Mouse (Mus musculus) layer of hippocampus, adult 2 months (tissue): Measurements from ENCODE around the gene Ptpn11. TPM values are rescaled to one million over a fixed set of nuclear protein-coding genes. Genes with fewer than 3 reads are reported as not detected.

Experiments used
- DNase-seq, 2 experiments: peaks; one replicate each; pipeline ENCODE4 v3.0.0; 2022; ENCODE audit warnings: low spot score in 2 of 2
- H3K27ac ChIP-seq: fragments of 200-600 bp; 2 replicates; pipeline ENCODE4 v1.8.1; 2022
- H3K4me3 ChIP-seq: fragments of 200-600 bp; 2 replicates; pipeline ENCODE4 v1.8.1; 2022; ENCODE audit warnings: mild to moderate bottlenecking
- CTCF ChIP-seq: fragments of 200-600 bp; conservative IDR thresholded peaks from 2 replicates; pipeline ENCODE4 v1.8.1; 2022; ENCODE audit warnings: antibody characterized with exemption, mild to moderate bottlenecking, moderate library complexity
- total RNA-seq, 2 experiments: library from RNA; stranded (reverse); gene quantifications; 2 replicates each; pipeline ENCODE4 v1.2.3; 2021

Ptpn11 gene
- total RNA-seq, 2 experiments from 2014 or later = 94.9 to 97.9 TPM

DNA sequence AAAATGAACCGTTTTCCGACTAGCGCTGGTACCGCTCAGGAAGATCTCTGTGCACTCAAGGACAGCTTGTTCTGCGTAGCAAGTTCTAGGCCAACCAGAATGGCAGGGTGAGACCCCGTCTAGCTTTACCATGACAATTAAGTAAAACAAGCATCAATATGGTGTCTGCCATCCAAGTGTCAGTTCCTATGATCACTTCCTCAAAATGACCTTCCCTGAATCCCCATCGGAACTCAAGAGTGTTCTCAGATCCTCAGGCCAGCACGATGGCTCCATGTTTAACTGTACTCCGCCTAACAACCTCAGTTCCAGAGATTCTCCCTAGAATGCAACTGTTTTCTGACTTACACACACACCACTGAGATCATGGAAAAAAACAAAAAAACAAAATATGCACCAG lies 2.9 kb downstream of the Ptpn11 start:
- TF ChIP-seq CTCF = no peak
- Histone ChIP-seq H3K27ac (peak overlapping the region; percentile 85), H3K4me3 (peak overlapping the region; percentile 27; the same call in 1 of the 2 replicates)
- DNase-seq = no peak

DNA sequence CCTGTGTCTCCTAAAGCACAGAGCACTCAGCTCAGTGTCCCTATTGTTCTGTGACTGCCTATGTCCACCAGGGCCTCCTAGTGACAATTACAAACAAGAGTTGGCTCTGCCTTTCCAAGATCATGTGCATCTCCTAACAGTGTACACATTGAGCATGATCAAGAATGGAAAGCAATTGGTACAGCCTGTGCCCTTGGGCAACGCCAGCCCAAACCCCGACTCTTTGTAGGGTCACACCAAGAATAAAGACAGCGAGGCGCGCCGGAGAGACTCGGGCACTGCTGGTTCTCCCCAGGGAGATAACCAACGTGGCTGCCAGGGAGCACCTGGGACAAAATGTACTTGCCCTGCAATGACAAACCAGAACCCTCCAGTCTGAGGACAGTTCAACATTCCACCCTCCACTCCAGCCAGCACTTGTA lies 3.6 kb downstream of the Ptpn11 start:
- Histone ChIP-seq H3K27ac (peak overlapping the region; percentile 85), H3K4me3 (peak overlapping the region; percentile 27)
- peak in 1 of 2 experiments; percentile 26 for DNase-seq
- TF ChIP-seq CTCF = peak; percentile 41

DNA sequence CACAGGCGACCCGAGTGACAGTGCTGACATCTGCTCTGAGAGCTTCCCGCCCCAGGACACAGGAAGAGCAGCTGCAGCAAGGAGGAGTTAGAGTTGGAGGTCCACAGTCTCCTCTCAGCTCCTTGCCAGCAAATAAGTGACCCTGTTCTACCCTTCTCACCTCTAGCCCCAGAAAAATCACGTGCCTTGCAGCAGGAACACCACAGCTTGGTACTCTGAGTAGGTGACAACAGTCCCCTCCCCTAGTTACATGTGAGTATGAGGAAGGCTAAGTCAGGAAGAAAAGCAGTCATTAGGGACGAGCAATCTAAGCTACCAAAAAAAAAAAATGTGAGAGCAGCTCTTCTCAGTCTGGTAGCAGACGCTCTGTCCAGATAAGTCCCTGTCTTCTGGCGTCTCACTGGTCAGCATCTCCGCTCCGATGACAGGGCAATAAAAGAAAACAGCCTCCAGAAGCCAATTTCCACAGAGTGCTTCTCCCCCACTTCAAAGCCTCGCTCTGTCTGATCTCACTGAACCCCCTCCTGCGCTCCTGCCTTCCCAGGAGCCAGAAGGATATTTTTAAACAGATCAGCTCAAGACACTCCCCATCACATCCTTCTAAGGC lies 6.1 kb downstream of the Ptpn11 start:
- DNase-seq = no peak
- peak overlapping the region; percentile 8; the same call in 1 of the 2 replicates for H3K4me3 ChIP-seq
- TF ChIP-seq CTCF = no peak
- H3K27ac ChIP-seq = peak overlapping the region; percentile 85

DNA sequence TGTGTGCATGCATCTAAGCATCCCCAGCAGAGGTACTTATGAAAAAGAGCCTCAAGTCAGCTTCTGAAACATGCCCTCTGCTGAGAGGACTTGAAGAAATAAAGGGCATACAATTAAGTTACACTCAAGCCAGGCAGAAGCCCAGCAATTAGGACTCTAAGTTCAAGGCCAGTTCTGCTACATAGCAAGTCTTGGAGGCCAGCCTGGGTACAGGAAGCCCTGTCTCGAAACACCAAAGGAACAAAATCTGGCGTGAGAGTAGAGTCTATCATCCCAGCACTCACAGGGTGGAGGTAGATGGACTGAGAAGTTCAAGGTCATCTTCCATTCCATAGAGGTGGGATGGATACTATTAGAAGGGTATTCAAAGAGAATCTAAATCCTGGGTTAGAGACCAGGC lies 6.8 kb downstream of the Ptpn11 start:
- no peak for DNase-seq
- TF ChIP-seq CTCF = no peak
- Histone ChIP-seq H3K4me3 (no peak overlapping the region; the same call in 1 of the 2 replicates), H3K27ac (peak overlapping the region; percentile 85)

DNA sequence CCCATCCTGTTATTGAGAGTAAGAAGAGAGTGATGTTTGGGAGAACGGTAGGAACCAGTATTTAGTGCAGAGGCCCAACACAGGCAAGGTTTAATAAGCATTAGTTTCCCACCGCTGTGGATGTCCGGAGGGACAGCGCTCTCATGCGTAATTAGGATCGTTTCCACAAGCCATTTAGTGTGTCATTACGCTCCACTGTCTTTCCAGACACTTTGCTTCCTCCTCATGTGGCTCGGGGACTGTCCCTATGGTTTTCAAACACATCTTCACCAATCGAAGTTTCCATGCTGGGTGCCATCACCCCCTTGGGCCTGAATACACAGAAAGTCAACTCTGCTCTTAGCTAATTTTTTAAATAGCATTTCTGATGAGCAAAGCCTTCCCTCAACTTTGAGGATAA lies 7.9 kb downstream of the Ptpn11 start:
- no peak for DNase-seq
- H3K27ac ChIP-seq = peak overlapping the region; percentile 85
- no peak for TF ChIP-seq CTCF
- no peak overlapping the region for H3K4me3 ChIP-seq

DNA sequence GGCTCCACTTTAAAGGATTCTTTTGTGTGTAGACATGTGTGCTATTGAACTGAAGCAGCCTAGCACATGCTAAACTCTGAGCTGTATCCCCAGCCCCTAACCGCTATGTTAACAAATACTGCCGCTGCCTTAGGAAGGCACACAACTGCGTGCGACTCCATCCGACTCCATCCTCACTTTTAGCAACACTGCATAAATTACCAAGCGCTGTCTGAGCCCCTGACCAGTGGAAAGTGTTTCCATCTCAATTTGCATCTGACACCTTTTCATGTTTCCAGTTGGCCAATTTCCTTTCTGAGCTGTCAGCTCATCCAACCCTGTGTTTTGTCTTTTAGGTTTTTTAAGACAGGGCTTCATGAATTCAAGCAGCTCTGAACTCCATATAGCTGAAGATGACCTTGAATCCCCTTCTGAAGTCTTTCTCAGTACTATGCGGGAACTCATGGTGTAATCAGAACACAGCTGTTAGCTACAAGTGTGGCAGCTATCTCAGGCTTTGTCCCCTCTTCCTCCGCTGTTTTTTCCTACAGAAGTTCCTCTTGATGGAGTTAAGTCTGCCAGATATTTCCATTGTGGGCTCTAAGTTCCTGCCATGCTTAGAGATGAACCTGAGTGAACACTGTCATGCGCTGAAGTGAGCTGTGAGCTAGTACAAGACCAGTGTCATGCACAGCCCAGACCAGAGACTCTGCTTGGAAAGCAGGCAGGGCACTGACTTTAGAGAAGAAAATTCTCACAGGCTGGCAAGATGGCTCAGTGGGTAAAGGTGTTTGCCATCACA lies 11.9 kb downstream of the Ptpn11 start:
- Histone ChIP-seq H3K27ac (peak overlapping the region; percentile 53; the same call in 1 of the 2 replicates), H3K4me3 (no peak overlapping the region)
- no peak for TF ChIP-seq CTCF
- DNase-seq = no peak

DNA sequence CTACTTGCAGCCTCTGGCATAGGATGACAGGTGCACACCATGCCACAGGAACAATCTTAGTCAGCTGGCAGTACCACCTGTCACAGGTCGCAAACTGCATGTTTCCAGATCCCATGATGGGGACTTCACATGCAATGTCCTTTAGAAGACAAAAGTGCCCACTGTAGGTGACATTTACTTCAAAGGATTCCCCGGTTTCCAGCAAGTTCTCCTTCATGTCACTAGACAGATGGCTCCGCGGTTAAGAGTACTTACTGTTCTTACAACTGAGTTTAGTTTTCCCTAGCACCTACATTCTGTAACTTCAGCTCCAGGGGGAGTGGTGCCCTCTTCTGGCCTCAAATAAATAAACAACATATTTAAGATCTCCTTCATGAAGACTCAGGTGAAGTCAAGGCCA lies 18.4 kb downstream of the Ptpn11 start:
- TF ChIP-seq CTCF = peak; percentile 77
- H3K4me3 ChIP-seq = no peak overlapping the region
- no peak for DNase-seq
- H3K27ac ChIP-seq = peak overlapping the region; percentile 75

DNA sequence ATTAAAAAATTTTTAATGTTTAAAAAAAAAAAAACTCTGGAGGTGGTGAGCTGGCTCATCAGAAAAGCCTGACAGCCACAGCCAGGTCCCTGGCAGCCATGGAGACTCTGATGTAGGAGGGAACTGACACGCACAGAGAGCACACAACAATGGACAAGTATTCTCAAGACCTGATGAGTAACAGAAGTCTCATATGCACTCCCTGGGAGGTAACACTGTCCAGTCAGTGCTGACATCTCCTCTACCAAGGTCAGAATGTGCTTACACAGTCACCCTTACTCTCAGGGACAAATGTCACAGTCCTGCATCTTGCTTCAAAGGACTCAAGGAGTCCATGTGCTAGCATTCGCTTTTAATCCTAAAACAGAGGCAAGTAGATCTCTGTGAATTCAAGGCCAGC lies 21.6 kb downstream of the Ptpn11 start:
- Histone ChIP-seq H3K4me3 (no peak overlapping the region), H3K27ac (0 out of 2 replicates have a peak overlapping the region, but pooled peaks have one; percentile 19)
- DNase-seq = no peak
- TF ChIP-seq CTCF = no peak

DNA sequence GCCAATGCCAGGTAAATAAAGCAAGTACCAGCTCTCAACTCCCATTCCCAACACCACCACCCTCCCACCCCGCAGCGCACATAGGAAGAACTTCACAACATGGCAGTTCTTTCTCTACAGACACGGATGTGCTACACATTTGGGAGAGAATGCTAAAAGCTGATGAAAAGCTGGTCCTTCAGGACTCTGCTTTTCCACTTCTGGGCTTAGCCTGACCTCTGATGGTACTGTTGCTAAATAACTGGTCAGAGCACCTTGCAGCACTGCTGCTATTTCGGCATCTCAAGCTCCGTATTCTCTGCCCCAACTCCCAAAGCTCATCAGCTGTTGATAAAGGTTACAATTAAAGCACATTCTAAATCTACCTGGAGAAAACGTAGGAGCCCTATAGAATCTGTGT lies 24.3 kb downstream of the Ptpn11 start:
- Histone ChIP-seq H3K4me3 (no peak overlapping the region), H3K27ac (no peak overlapping the region)
- DNase-seq = no peak
- TF ChIP-seq CTCF = peak; percentile 46

DNA sequence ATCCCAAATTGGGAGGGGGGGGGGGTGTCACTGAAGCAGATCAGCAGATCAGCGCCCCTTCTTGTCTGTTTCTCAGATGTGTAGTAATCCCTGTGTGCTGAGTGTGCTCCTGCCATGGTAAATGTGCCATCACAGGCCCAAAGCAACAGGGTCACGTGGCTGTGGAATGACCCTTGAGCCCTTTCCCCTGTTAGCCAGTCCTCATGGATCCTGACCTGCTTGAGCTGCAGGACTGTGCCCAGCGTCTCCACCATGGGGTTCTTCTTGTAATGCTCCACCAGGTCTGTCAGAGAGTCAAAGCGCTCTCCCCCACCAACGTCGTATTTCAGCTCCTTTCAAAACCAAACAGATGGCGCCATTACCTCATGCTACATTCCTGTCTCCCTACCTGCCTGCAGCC lies 28.3 kb downstream of the Ptpn11 start:
- no peak overlapping the region for H3K4me3 ChIP-seq
- no peak for TF ChIP-seq CTCF
- DNase-seq = no peak
- H3K27ac ChIP-seq = no peak overlapping the region; the same call in 1 of the 2 replicates

DNA sequence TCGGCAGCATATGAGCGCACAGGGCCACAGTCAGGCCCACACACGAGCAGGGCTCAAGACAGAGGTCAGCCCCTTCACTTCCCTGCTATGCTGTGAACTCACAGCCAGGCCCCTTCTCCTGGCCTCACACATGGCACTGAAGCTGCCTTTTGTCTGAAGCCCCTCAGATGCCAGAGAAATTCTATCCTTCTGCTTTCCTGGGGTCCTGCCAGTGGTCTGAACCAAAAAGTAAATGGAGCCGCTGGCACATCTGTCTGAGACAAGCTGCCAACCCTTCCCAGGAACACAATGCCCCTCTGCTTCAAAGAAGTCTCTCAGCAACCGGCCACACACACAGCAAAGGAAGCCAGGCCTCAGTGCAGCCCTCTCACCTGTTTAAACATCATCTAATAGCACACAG lies 28.9 kb downstream of the Ptpn11 start:
- no peak for DNase-seq

DNA sequence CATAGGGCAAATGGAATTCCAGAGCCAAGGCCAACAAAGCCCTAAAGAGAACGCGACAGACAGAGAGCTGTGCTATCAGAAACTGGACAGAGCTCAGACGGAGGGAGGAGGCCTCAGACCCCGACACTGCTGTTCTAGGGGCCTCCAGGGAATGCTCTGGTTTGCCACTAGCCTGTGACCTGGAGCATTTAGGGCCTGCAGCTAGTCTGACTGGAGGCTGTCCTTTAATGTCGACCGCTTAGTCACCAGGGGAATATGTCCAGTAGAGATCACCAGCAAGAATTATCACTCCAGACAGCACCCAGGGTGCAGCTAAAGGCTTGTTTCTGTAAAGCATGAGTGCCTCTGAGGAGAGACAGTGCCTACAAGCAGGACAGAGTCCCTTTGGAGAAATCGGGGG lies 32.2 kb downstream of the Ptpn11 start:
- H3K4me3 ChIP-seq = no peak overlapping the region
- TF ChIP-seq CTCF = no peak
- no peak overlapping the region for H3K27ac ChIP-seq
- no peak for DNase-seq

More for the DNA sequence above, 28.9 kb downstream of the Ptpn11 start:
- TF ChIP-seq CTCF = no peak
- Histone ChIP-seq H3K4me3 (no peak overlapping the region), H3K27ac (0 out of 2 replicates have a peak overlapping the region, but pooled peaks have one; percentile 8)

DNA sequence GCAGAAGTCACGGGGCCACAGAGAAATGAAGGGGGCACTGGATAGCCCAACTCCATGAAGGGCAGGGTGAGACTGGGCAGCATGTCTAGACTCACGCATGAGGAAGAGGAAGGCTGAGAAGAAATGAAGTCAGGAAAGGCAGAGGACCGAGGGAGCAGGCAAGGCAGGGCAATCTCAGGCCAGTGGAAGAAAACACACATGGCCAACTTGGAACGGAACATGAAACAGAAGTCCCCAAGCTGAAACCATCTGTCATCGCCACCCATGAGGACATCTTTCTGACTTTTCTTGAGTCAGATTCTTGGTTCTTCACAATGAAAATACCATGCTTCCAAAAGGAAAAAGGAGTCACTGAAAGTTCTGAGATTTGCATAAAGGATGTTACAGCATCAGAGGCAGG lies 33.7 kb downstream of the Ptpn11 start:
- H3K27ac ChIP-seq = 0 out of 2 replicates have a peak overlapping the region, but pooled peaks have one; percentile 11
- H3K4me3 ChIP-seq = no peak overlapping the region
- TF ChIP-seq CTCF = no peak
- no peak for DNase-seq
